Mouse (Mus musculus): ENCODE measurements at regions not wholly inside any gene's neighbourhood (a gene's known extent, or its start where the extent isn't known, plus 50 kb on each side); places are given as distances from the start of the nearest gene placed in this dataset.

- 65% methylated on average over 1 of the region's 1 CpGs for WGBS
- Histone ChIP-seq H3K4me3 (ENCODE audit: control insufficient read depth, insufficient read depth, low read length) (no peak overlapping the region), H3K4me1 (replicated peaks; ENCODE audit: control insufficient read depth, insufficient read depth, low read length) (no peaks in the 10 kb centered on the region), H3K36me3 (ENCODE audit: control insufficient read depth, insufficient read depth, low read length) (no peaks in the 10 kb centered on the region), H3K27ac (ENCODE audit: control insufficient read depth, insufficient read depth, low read length) (no peak overlapping the region), H3K27me3 (ENCODE audit: control insufficient read depth, insufficient read depth, low read length) (no peaks in the 10 kb centered on the region)
- no peak for TF ChIP-seq CTCF (IDR thresholded peaks at IDR 0.05; ENCODE audit: borderline replicate concordance, control insufficient read depth, extremely low read depth, insufficient read depth, low read length, poor library complexity)
- TF ChIP-seq POLR2A (IDR thresholded peaks at IDR 0.05; ENCODE audit: control insufficient read depth, extremely low read depth, insufficient read depth, low read length, poor library complexity): no peak
- no peak for DNase-seq
Observed at GRCm38 (mm10) chr5:85750893-85751292, 314.5 kb downstream of the Cenpc1 start.

- no peak for TF ChIP-seq CTCF (IDR thresholded peaks at IDR 0.05; ENCODE audit: borderline replicate concordance, control insufficient read depth, extremely low read depth, insufficient read depth, low read length, poor library complexity)
- TF ChIP-seq POLR2A (IDR thresholded peaks at IDR 0.05; ENCODE audit: control insufficient read depth, extremely low read depth, insufficient read depth, low read length, poor library complexity): no peak
- no peak for DNase-seq
- no peaks in the 10 kb centered on the region for H3K36me3 ChIP-seq (ENCODE audit: control insufficient read depth, insufficient read depth, low read length)
- H3K4me1 ChIP-seq (replicated peaks; ENCODE audit: control insufficient read depth, insufficient read depth, low read length): no peaks in the 10 kb centered on the region
- no peaks in the 10 kb centered on the region for H3K27me3 ChIP-seq (ENCODE audit: control insufficient read depth, insufficient read depth, low read length)
- 81% methylated on average over 3 of the region's 3 CpGs for WGBS
- no peak overlapping the region for H3K4me3 ChIP-seq (ENCODE audit: control insufficient read depth, insufficient read depth, low read length)
- H3K27ac ChIP-seq (ENCODE audit: control insufficient read depth, insufficient read depth, low read length): no peak overlapping the region
Observed at GRCm38 (mm10) chr5:85729613-85730012, 335.8 kb downstream of the Cenpc1 start.

GRCm38 (mm10) chr5:85707345-85707744 is 358.0 kb downstream of the Cenpc1 start:
- no peaks in the 10 kb centered on the region for H3K27me3 ChIP-seq (ENCODE audit: control insufficient read depth, insufficient read depth, low read length)
- H3K27ac ChIP-seq (ENCODE audit: control insufficient read depth, insufficient read depth, low read length): no peak overlapping the region
- TF ChIP-seq POLR2A (IDR thresholded peaks at IDR 0.05; ENCODE audit: control insufficient read depth, extremely low read depth, insufficient read depth, low read length, poor library complexity) (no peak), CTCF (IDR thresholded peaks at IDR 0.05; ENCODE audit: borderline replicate concordance, control insufficient read depth, extremely low read depth, insufficient read depth, low read length, poor library complexity) (no peak)
- no peaks in the 10 kb centered on the region for H3K36me3 ChIP-seq (ENCODE audit: control insufficient read depth, insufficient read depth, low read length)
- WGBS: 94% methylated on average over 9 of the region's 9 CpGs
- H3K4me1 ChIP-seq (replicated peaks; ENCODE audit: control insufficient read depth, insufficient read depth, low read length): no peaks in the 10 kb centered on the region
- no peak overlapping the region for H3K4me3 ChIP-seq (ENCODE audit: control insufficient read depth, insufficient read depth, low read length)
- no peak for DNase-seq

- DNase-seq: no peak
- WGBS: 69% methylated on average over 1 of the region's 1 CpGs
- no peaks in the 10 kb centered on the region for H3K4me1 ChIP-seq (replicated peaks; ENCODE audit: control insufficient read depth, insufficient read depth, low read length)
- no peak overlapping the region for H3K27ac ChIP-seq (ENCODE audit: control insufficient read depth, insufficient read depth, low read length)
- TF ChIP-seq POLR2A (IDR thresholded peaks at IDR 0.05; ENCODE audit: control insufficient read depth, extremely low read depth, insufficient read depth, low read length, poor library complexity): no peak
- no peak for TF ChIP-seq CTCF (IDR thresholded peaks at IDR 0.05; ENCODE audit: borderline replicate concordance, control insufficient read depth, extremely low read depth, insufficient read depth, low read length, poor library complexity)
- no peaks in the 10 kb centered on the region for H3K36me3 ChIP-seq (ENCODE audit: control insufficient read depth, insufficient read depth, low read length)
- no peak overlapping the region for H3K4me3 ChIP-seq (ENCODE audit: control insufficient read depth, insufficient read depth, low read length)
- H3K27me3 ChIP-seq (ENCODE audit: control insufficient read depth, insufficient read depth, low read length): no peaks in the 10 kb centered on the region
Observed at GRCm38 (mm10) chr5:85706598-85706997, 358.8 kb downstream of the Cenpc1 start.

- WGBS: 62% methylated on average over 3 of the region's 3 CpGs
- TF ChIP-seq POLR2A (IDR thresholded peaks at IDR 0.05; ENCODE audit: control insufficient read depth, extremely low read depth, insufficient read depth, low read length, poor library complexity): no peak
- TF ChIP-seq CTCF (IDR thresholded peaks at IDR 0.05; ENCODE audit: borderline replicate concordance, control insufficient read depth, extremely low read depth, insufficient read depth, low read length, poor library complexity): no peak
- Histone ChIP-seq H3K4me1 (replicated peaks; ENCODE audit: control insufficient read depth, insufficient read depth, low read length) (no peaks in the 10 kb centered on the region), H3K27ac (ENCODE audit: control insufficient read depth, insufficient read depth, low read length) (no peak overlapping the region), H3K4me3 (ENCODE audit: control insufficient read depth, insufficient read depth, low read length) (no peak overlapping the region), H3K27me3 (ENCODE audit: control insufficient read depth, insufficient read depth, low read length) (no peaks in the 10 kb centered on the region), H3K36me3 (ENCODE audit: control insufficient read depth, insufficient read depth, low read length) (no peaks in the 10 kb centered on the region)
- DNase-seq: no peak
Observed at GRCm38 (mm10) chr5:85706084-85706483, 359.3 kb downstream of the Cenpc1 start.

- Histone ChIP-seq H3K36me3 (ENCODE audit: control insufficient read depth, insufficient read depth, low read length) (no peaks in the 10 kb centered on the region), H3K27me3 (ENCODE audit: control insufficient read depth, insufficient read depth, low read length) (no peaks in the 10 kb centered on the region), H3K4me3 (ENCODE audit: control insufficient read depth, insufficient read depth, low read length) (no peak overlapping the region), H3K27ac (ENCODE audit: control insufficient read depth, insufficient read depth, low read length) (no peak overlapping the region), H3K4me1 (replicated peaks; ENCODE audit: control insufficient read depth, insufficient read depth, low read length) (no peaks in the 10 kb centered on the region)
- no peak for TF ChIP-seq CTCF (IDR thresholded peaks at IDR 0.05; ENCODE audit: borderline replicate concordance, control insufficient read depth, extremely low read depth, insufficient read depth, low read length, poor library complexity)
- TF ChIP-seq POLR2A (IDR thresholded peaks at IDR 0.05; ENCODE audit: control insufficient read depth, extremely low read depth, insufficient read depth, low read length, poor library complexity): no peak
- 80% methylated on average over 4 of the region's 4 CpGs for WGBS
- no peak for DNase-seq
Observed at GRCm38 (mm10) chr5:85677872-85678271, 387.5 kb downstream of the Cenpc1 start.

GRCm38 (mm10) chr5:85671121-85671520 is 394.3 kb downstream of the Cenpc1 start:
- TF ChIP-seq CTCF (IDR thresholded peaks at IDR 0.05; ENCODE audit: borderline replicate concordance, control insufficient read depth, extremely low read depth, insufficient read depth, low read length, poor library complexity): no peak
- no peak for TF ChIP-seq POLR2A (IDR thresholded peaks at IDR 0.05; ENCODE audit: control insufficient read depth, extremely low read depth, insufficient read depth, low read length, poor library complexity)
- 63% methylated on average over 1 of the region's 1 CpGs for WGBS
- DNase-seq: no peak

More at GRCm38 (mm10) chr5:85671121-85671520, 394.3 kb downstream of the Cenpc1 start:
- H3K27ac ChIP-seq (ENCODE audit: control insufficient read depth, insufficient read depth, low read length): no peak overlapping the region
- H3K36me3 ChIP-seq (ENCODE audit: control insufficient read depth, insufficient read depth, low read length): no peaks in the 10 kb centered on the region
- H3K4me3 ChIP-seq (ENCODE audit: control insufficient read depth, insufficient read depth, low read length): no peak overlapping the region
- H3K27me3 ChIP-seq (ENCODE audit: control insufficient read depth, insufficient read depth, low read length): no peaks in the 10 kb centered on the region
- no peaks in the 10 kb centered on the region for H3K4me1 ChIP-seq (replicated peaks; ENCODE audit: control insufficient read depth, insufficient read depth, low read length)
